Mouse (Mus musculus): ENCODE data around the gene Gopc. TPM values are rescaled to one million over a fixed set of nuclear protein-coding genes. Genes with fewer than 3 reads are reported as not detected.

Gopc gene
- total RNA-seq (2021): 10 to 100 TPM; 19.2 to 19.6 TPM

DNA sequence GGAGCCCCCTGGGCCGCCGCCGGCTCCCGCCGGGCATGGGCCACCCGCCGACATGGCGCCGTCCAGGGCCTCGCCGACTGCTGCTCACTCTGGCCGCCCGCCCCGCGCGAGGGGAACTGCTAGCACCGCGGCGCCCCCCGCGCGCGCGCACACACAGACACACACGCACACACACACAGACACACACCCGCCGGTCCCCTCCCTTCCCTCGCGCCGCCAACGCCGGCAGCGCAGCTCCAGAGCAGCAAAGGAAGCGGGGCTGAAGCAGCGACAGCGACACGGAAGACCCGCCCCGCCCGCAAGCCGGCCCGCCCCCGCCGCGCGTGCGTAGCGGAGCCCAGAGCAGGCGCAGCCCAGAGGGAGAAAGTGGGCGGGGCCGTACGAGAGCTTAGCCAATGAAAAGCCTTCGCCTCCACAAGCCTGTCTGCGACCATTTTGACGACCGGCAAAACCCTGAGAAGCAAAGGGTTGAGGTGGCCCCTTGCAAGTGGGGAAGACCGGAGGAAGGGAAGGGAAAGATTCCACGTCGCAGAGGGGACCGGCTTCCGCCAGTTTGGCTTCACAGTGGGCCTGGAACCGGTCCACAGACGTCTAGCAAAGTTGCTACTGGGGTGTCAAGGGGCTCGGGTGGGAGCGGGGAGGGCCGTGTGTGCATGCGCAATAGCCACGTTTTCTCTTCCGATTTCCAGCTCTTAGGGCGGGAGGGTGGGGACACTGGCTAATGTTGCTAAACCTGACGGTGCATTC is at the start of gene Gopc:
Gopc (minus strand) TSS at position 280 of the 747 bp plus-strand sequence.
- DNase-seq: peak; percentile 98

DNA sequence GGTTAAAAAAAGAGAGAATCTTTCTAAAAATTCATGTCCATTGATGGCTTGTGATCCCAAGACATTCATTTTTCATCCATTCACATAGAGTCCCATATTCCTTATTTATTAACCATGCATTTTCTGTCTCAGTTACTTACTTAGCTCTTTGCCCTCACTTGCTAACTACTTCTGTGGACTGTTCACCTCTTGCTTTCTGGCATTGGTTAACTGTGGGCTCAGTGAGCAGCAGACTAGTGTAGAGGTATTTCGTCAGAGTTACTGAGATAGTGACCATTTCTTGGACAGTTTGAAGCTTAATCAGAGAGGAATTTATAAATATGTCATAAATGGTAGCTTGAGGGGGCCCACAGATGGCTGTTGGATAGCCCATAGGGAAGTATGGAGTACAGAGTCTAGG is 49.0 kb upstream of the Gopc start:
- no peak for DNase-seq

DNA sequence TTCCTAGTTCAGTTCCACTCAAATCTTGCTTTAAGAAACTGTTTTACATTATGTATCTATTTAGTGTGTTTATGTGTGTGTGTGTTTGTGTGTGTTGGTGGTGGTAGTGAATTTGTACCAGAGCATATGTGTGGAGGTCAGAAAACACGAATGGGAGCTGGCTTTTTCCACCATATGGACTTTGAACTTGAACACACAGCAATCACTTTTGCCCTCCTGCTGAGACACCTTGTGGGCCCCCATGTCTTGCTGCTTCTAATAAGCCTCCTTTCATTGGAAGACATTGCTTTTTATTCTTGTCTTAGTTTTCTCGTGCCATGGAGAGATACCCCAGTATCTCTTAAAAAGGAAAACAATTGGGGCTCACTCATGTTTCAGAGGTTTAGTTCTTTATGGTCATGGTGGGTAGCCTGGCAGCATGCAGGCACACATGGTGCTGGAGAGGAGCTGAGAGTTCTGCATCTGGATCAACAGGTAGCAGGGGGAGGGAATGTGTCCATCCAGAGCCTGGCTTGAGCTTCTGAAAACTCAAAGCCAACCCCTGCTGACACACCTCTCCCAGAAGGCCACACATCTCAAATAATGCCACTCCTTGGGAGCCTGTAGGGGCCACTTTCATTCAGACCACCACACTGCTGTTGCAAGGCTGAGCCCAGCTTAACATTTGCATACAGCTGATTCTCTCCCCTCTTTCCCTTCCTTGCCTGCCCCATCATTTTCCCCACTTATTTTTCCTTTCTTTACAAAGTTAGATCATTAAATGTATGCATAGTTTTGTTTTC is 45.9 kb upstream of the Gopc start:
- DNase-seq: no peak

DNA sequence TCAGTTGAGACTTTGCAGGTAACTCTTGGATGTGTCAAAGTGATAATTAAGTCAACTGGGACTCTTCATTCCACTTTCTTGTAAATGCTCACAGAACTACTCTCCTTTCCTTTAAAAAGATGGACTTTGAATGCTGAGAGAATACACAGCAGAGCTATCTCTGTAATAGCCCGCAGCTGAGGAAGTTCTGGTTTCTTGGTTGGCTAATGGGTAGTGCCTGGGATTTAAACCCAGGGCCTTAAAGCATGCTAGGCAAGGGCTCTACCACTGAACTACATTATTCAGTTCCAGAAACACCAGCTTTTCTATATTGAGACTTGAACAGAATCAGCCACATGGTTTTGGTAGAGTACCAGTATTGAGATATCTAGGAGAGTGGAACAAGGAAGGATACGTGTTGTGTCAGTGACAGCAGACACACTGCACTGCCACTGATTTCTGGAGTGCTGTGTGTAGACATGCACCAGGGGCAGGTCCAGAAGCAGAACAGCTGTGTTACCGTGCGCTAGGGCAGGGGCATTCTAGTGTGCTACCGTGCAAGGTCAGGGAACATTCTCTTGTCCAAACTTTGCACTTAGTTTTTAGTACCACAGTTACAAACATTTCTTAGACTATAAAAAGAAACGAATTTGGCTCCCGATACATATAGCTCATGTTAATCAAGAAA is 44.5 kb upstream of the Gopc start:
- DNase-seq: no peak

DNA sequence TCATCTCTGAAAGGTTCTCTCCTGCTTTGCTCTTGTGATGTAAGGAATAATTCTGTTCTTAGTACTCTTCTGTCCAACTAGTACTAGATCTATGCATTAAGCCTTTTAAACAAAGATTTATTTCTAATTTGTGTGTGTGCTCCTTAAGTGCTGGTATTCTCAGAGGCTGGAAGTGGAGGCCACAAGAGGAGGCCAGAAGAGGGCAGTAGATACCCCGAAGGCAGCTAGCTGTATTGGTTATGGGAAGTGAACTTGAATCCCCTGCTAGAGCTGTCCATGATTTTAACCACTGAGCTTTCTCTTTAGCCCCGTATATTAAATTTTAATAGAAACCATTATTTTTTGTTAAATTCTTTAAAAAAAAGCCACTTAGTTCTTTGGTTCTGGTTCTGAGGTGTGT is 41.2 kb upstream of the Gopc start:
- DNase-seq: no peak

DNA sequence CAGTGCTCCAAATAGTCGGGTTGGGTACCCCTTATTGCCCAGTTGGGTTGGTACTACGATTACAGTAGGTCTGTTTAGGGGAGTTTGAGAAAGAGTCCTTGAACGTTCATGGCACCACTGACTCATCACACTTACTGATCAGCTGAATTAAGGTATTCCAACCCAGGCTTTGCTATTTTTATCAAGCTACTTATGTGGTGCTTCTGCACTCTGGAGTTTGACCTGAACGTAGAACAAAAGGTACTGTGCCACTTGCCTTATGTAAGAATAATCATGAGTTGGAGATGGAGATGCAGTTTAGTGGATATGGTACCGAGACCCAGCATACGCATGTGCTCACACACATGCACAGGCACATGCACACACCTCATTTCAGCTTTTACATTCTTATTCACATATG is 39.8 kb upstream of the Gopc start:
- no peak for DNase-seq

DNA sequence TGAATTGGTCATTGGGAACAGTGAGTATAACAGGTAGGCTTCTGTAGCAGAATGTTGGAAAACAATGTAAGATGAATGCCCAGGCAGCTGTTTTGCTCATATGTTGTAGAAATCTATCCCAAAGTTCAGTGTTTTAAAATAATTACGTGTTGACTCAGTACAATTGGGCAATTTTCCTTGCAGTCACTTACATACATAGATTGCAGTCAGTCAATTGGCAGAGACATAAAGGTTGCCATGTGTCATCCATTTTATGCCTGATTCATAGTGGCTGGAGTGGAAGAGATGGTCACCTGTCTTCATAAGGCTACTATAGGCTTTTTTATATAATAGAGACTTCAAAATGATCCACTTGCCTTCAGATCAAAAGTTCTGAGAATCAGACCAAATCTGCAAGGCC is 38.6 kb upstream of the Gopc start:
- no peak for DNase-seq

DNA sequence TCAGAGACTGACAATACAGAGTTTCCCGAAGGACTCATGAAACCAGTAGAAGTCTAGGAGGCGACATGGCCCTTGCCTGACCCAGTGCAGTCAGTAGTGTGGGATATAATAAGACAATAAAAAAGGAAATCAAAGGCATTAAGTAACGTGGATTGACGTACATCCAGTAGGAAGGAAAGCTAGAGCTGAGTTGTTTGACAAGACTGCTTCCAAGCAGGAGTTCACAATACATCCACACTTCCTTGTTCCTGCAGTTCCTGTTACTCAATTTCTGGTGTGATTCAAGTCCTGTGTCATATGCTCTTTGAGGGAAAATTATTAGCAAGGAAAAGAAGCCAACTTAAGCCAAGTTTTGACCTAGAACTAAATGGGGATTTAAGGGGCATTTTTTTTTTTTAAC is 37.5 kb upstream of the Gopc start:
- no peak for DNase-seq

DNA sequence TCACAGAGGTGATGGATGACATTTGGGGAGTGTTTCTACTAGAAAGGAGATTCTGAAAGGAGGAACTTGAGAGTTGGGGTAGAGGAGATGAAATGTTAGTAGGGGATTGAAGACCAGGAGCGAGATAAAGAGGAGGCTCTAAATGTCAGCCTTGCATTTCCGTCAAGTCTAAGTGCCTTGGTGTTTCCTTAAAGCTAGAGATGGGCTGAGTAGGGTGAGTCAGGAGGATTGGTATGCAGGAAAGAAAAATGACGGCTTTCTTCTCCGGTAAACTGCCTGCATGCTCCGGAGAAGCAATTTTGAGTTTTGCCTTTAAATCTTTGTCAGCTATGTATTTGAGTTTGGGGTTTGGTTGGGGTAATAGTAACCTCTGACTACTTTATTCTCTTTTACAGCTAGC is 37.0 kb upstream of the Gopc start:
- DNase-seq: no peak

DNA sequence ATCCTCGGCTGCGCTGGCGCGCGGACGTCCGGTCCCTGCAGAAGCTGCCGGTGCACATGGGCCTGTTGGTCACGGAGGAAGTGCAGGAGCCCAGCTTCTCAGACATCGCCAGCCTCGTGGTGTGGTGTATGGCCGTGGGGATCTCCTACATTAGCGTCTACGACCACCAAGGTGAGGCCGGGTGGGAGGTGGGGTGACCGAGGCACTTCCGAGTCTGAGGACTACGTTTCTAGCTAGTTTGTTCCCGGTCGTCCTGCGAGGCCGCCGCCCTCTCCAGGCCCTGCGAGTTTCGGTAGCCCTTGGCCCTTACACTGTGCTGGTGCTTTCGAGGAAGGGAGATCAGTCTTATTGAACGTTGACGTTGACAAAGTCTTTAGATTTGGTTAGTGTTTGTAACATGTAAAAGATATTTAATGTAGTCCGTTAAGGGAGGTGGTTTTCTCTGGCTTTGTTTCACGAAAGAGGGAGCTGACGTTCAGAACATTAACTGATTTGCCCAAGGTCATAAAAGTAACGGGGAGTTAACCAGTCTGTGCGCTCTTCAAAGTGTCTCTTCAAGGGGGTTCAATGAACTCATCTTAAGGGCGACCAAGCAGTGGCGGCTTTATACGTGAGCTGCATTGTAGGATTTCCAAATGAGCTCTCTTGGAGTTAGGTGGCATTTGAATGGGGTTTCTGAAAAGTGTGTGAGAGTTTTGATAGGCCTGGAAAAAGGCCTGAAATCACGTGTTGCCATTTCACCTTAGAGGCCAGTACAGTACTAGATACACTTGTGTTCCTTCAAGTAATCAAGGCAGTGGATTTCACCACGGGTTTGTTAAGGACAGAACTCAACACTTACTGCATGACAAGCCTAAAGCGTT is 36.3 kb upstream of the Gopc start:
- DNase-seq: peak; percentile 10

DNA sequence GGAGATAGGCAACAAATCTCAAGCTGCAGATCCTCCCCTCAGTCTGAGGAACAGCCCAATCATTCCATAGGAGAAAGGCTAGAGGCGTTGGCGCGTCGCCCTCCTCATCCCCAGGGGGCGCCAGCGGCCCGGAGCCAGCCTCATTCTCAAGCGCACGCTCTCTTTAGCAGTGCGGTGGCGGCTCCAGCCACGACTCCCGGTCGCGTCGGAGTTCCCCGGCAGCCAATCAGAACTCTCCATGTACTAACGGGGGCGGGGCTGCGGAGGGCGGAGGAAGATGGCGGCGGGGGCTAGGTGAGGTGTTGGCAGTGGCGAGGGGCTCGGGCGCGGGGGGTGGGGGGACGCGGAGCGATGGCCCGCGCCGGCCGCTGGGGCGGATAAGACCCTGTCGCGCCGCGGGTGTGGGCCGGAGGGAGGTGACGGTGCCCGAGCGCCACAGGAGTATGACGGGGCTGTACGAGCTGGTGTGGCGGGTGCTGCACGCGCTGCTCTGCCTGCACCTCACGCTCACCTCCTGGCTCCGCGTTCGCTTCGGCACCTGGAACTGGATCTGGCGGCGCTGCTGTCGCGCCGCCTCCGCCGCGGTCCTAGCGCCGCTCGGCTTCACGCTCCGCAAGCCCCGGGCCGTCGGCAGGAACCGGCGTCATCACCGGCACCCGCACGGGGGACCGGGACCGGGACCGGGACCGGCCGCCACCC is 35.5 kb upstream of the Gopc start, which contains the start of gene Nus1:
Nus1 (plus strand) TSS at position 249 of the 699 bp plus-strand sequence.
- peak; percentile 98 for DNase-seq

DNA sequence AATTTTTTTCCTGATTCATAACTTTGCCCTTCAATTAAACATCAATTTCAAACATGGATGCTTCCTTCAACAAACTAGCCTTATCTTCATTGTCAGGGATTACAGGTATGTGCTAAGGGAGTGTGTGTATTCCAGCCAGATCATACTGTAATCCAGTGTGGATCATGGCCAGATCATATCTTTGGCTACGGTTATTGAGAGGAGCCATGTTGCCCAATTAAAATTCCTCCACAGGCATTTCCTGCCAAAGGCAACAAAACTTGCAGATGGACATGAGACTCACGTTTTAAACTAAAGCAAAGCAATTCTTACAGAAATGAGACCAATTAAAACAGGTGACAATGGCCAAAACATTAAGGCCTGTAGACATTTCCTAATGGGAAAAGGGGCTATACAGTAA is 34.5 kb upstream of the Gopc start:
- no peak for DNase-seq

DNA sequence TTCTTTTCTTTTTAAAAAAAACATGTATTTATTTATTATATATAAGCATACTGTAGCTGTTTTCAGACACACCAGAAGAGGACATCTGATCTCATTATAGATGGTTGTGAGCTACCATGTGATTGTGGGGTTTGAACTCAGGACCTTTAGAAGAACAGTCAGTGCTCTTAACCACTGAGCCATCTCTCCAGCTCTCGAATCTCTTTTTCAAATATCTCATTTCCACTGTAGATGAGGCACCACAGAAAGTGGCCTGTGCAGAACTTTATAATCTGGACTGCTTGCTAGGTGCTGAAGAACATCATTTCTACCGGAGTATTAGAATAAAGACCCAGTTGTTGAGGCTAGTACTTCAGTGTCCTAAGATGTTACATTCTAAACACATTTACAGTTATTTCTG is 33.1 kb upstream of the Gopc start:
- no peak for DNase-seq

DNA sequence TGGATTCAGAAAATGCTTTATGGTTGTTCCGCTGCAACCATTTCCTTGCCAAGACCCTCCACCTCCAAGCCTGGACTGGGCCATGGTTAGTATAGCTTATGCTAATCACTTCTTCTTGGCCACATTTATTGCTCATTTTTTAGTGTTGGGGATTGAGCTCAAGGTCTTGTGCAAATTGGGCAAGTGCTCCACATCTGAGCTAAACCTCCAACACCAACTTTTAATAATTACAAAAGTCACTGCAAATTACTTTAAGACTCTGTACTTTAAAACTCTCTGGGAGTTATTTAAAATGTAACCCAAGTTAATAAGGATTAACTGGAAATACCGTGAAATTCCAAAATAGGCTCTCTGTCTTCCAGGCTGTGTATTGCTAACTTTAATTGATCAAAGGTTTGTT is 25.6 kb upstream of the Gopc start:
- DNase-seq: no peak

DNA sequence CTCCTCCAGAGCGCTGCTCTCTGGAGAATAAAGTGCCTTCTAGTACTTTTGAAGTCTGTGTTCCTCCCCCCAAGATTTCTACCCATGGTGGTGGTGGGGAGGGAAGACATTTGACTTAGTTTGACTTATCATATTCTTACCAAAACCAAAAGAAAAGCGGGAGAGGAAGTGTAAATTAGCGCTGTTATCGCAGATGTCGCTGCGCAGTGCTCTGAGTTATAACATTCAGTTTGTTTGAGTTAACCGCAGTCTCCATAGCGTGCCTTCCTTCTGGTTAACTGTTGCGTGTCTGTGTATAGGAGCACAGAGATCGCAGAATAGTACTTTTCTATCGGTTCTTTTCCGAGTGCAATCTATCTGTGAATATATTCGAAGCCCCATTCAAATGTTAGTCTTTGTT is 23.2 kb upstream of the Gopc start:
- DNase-seq: no peak

DNA sequence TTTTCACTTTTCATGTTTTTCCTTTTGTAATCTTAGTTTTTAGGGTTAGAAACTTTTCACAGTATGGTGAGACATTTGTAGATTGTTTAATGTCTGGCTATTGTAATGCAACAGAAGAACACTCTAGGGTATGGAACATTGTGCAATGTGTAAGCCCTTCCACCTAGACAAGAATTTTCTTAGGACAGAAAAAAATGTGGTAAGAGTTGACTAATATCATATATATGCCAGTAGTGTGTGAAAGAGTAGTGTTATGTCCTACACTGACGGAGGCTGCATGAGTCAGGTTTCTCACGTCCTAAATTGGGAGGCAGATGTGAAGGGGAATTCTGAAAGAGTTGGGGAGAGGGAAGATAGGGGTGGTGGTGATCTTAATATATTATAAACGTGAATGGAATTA is 17.8 kb upstream of the Gopc start:
- DNase-seq: no peak

DNA sequence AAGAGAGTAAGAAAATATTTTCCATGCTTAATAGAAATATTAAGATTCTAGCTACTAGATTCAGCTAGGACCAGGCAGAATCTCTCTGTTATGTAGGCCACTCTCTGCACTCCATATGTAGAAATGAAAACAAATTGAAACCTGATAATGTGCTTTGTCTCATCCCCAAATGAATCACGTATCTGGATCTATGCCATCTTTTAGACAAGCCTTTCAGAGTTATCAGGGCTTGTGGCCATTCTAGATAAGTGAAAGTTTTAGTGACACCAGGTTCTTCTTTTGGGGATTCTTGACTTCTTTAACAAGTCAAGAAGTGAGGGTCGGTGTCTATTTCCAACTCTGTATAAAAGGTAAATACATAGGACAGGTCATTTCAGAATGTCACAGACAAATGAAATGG is 16.8 kb upstream of the Gopc start:
- DNase-seq: no peak

DNA sequence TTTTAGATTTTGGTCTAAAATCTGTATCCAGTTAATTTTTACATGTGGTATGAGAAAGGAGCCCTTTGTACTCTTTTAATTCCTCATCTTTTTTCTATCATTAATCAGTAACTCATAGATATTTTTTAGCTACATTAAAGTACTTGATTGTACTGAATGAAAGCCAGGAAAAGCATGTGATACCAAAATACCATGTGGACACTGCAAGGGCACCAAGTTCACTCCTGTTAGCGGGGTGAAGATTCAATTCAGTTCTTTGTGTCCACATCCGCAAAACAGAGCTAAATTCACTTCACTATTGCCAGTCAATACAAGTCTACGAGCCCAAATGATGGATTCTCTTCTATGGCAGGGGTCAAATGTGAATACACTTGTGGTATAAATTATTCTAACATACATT is 14.7 kb upstream of the Gopc start:
- DNase-seq: no peak

DNA sequence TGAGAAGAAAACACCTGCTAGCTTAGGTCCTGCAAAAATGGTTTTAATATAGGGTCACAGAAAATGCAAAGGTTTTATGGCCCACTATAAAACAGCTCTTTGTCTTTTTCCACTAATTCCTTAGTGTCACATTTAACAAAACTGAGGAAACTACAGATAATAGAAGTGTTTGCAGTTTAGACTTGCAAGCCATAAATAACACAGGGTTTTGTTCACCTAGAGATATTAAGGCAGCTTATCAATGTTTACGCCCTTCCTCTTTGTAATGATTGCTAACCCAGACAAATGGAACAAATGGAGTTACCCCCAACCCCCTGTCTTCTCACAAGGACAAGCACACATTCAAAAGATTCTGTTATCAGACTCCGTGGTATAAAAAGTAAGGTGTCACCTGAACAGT is 9.3 kb upstream of the Gopc start:
- no peak for DNase-seq

DNA sequence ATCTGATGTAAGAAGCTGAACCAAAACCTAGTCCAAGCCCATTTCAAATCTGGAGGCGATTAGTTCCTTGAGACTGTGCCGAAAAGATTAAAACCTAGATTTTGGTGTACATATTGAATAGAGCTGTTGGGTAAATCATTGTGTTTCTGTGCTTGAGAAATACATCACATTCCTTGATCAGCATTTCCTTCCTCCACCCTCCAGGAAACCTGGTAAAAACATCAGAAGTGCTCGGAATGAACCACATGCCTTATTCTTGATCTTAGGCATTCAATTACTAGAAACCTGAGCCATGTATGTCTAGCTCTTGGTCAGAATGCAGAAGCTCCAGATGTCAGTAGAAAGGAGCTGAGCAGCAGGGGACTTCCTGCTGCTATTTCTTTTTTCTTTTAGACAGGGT is 7.5 kb upstream of the Gopc start:
- no peak for DNase-seq

DNA sequence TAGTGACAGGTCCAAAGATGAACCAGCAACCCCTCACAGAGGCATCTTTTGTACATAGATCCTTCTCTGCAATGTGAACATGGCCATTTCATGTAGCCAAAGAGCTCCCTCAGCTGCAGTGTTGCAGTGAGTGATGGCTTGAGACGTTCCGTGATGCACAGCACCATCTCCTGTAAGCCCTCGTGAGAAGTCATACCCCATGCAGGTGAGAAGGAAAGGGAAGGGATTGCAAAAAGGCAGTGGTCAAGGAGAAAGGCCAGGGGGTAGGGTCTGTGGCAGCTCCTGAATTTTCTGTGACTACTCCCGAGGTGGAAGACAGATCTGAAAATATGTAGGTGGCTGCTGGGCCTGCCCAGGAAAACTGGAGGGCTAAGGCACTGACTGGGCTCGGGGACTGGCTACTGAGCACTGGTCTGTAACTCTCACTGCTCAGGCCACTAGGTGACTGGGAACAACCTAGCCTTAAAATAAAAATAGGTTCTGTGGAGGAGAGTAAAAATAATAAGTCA is 7.1 kb upstream of the Gopc start, which contains the start of gene Nepn:
Nepn (plus strand) TSS at position 51 of the 509 bp plus-strand sequence.
- no peak for DNase-seq

DNA sequence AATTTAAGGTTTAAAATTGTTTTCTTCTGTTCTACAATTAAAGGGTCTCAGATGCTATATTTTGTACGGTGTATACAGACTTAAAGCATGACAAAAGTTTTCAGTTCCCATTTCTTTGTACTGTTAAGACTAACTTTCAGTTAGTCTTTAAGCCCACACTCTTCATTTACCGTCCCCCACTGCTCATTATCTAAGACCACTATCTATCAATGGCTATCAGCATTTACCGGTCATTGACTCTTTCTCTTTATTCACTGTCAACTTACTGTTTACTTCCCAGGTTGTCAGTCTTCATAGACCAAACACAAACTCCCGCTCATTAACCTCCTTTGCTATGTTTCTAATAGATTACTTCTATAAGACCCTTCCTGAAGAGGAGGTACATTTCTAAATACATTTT is 5.3 kb upstream of the Gopc start:
- DNase-seq: no peak
